Mouse (Mus musculus) left cerebral cortex, postnatal 10 days (tissue): ENCODE measurements at regions not wholly inside any gene's neighbourhood (a gene's known extent, or its start where the extent isn't known, plus 50 kb on each side); places are given as distances from the start of the nearest gene placed in this dataset. TPM values are rescaled to one million over a fixed set of nuclear protein-coding genes. Genes with fewer than 3 reads are reported as not detected.

ENCODE experiments used
- DNase-seq, 2 experiments: peaks; one replicate each; pipeline ENCODE4 v3.0.0; 2021 to 2022; ENCODE audit warnings: low spot score in 2 of 2, mixed read lengths in 1 of 2; ENCODE audit errors: extremely low spot score in 1 of 2
- intact Hi-C: fragments of 180-260 bp; cut with DNase I; formaldehyde crosslinking; loops from one replicate; pipeline ENCODE4 v1.15.1; 2025
- microRNA-seq: library from miRNA; unstranded; fragments of <30 nt; microRNA quantifications from one replicate; pipeline ENCODE4 v1.2.0, GENCODE M21; 2022

DNA sequence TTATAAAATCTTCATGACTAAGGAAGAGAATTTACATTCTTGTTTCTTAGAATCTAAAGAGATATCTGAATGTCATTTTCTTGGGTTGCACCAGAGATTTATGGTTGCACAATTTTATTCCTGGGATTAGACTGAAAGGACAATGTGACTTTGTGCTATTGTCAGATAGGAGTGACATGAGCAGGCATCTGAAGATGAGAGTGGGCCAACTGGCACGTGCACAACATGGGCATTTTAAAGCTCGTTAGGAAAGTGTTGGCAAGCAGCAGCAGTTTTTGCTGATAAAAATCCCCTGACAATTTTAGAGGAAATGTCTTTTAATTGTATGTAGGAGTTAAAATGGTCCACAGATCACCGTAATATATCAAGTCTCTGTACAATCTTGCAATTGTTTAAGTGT, 178.9 kb upstream of the Tecrl start:
- intact Hi-C loops: no loop called here
- DNase-seq: no peak

DNA sequence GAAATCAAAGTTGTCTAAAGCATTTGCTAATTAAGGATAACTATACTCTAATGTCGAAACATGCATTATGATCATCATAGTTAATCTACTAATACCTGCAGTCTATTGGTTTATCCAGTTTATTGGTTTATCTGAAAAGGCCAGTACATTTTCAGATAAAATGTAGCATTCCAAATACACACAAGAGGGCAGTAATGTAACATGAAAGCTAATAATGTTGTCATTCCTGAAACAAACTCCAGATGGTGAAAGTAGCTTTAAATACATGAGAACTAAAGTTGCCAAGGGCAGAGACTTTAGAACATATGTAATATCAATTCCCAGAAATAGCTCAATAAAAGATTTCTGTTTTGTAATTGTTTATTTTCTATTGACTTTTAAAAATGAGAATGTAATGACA, 163.7 kb upstream of the Tecrl start:
- DNase-seq: peak in 1 of 2 experiments; percentile 7
- intact Hi-C loops: no loop called here

DNA sequence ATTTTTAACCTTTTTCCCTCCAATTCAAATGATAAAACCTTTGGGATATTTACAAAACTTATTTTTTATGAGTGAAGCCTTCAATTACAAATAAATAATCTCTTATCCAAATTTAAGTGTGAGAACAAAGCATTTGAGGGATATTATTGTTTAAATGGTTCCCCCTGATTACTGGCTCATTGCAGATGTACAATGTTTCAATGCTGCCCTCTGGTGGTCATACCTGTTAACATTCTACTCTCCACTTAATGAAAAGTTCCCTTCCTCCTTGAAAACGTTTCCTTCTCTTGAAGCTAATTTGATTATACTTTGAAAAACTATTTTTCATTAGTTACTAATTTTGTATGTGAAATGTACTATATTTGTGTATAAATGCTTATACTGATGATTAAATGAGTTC, 129.1 kb upstream of the Tecrl start:
- intact Hi-C loops: no loop called here
- DNase-seq: peak; percentile 29 to 37

DNA sequence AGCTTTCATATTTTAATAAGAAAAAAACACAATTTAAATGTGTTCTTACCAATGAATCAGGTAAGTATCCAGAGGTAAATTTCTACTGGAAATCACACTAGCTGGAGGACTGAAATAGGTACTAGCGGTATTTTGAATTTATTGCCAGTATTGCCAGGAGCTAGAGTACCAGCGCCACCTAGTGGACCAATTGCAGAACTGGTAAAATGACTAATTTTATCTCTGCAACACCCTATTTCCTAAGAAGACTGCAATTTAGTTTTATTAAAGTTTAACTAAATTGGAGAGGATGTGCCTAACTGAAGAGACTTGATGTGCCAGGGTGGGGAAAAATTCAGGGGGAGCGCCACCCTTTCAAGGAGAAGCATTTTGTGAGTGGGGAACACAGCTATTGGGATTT, 85.3 kb upstream of the Tecrl start:
- intact Hi-C loops: no loop called here
- DNase-seq: peak; percentile 35 to 46

DNA sequence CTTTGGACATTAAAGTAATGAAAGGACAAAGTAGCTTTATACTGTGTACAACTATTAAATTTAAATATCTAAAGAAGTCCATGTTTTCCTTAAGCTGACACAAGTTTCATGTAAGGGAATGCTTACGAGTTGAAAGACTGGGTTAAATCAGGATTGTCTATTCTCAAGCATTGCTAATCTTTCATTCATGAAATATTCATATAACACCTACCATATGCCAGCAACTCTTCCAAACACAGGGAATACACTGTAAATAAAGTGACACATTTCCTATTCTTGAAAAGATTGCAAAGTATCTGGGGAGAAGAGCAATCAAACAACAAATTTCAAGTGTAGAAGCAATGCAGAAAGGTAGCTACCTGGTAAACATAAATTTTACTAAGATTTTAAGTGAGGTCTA, 81.5 kb upstream of the Tecrl start:
- intact Hi-C loops: no loop called here
- DNase-seq: no peak

DNA sequence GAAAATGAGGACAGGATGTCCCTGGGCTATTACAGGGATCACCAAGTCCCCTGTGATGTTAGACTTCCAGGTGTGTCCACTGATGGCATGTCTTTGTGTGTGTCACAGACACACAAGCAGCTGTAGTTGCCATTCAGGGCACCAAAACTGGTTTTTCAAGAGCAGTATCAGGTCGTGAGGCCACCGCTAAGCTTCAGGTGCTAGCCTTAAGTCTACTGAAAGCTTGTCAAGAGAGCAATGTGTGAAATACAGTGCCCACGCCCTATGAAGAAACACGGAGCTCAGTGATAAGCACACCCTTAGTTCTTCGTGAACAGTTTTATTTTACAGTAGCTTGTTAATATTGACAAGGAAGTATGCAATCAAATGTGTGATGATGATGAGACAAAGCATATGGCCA, 66.7 kb upstream of the Tecrl start:
- intact Hi-C loops: no loop called here
- no peak for DNase-seq

DNA sequence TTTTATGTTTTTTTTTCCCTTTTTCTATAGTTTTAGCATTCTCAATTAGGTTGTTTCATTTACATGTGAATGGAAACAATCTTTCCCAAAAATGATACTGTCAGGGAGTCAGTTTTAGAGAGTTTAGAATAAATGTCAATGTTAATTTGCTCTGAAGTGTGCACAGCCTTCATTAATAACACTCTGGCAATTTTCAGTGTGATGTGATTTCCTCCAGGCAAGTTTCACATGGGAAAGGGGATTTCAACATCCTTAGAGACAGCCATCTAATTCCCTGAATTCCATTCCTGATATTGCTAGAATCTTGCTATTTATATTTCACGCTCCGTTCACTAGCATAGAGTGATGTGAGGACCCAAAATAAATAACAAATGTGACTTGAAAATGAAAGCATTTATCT, 55.2 kb upstream of the Tecrl start:
- intact Hi-C loops: no loop called here
- DNase-seq: no peak

DNA sequence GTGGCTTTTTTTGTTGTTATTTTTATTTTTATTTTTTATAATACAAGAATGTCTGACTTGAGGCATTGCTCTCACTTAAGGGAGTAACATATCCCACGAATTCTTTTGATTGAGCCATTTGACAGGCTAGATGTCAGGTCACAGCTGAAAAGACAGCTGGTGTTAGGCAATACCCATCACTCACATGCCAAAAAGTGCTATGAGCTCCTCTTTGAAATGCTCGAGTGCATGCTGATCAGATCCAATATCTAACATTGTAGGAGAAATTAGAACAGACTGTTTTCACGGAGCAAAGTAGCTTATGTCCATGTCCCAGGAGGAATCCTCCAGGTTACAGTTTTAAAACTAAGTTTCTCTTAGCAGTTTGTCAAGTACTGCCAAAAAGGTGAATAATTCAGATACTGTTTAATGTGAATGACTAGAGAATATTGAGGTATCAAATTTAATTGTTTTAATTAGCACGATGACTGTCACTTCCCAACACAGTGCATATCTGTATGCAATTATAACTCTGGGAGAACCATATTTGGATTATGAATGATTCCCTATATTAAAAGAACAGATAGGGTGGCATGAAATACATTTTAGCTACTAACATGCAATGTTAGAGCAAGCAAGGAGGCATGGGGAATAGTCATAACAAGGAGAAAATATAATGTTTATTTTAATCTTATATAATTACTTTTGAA, 50.4 kb upstream of the Tecrl start:
- no peak for DNase-seq
- intact Hi-C loops: no loop called here

Small RNAs in the stretch of these regions (microRNA-seq; reads per million reads assigned to microRNA genes)
- gene Gm44303: not detected
